Mouse (Mus musculus): ENCODE measurements at regions not wholly inside any gene's neighbourhood (a gene's known extent, or its start where the extent isn't known, plus 50 kb on each side); places are given as distances from the start of the nearest gene placed in this dataset.

DNA sequence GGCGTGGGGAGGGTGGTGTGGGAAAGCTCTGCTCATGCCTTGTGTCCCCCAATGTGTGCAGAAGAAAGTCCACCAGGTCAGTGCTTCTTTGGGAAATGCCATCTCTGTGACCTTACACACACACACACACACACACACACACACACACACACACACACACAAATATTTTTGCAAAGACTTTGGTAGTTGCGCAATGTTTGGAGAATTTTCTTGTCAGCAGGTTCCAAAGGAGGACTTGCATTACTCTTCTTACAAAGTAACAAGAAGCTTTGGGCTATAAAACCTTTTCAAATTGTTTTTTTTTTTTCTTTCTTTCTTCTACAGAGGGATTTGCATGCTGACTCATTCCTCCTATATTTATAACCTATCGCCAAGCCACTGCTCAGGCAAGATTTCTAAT is 59.1 kb upstream of the Npvf start:
- no peak for DNase-seq
- TF ChIP-seq POLR2A (IDR thresholded peaks at IDR 0.05; ENCODE audit: low read depth, low read length) (no peak), CTCF (conservative IDR thresholded peaks at IDR 0.05; ENCODE audit: insufficient read depth, insufficient read length, low read depth, low read length) (no peak)
- no peaks in the 10 kb centered on the region for H3K27me3 ChIP-seq (replicated peaks; ENCODE audit: control insufficient read depth, insufficient read depth, low read length)

DNA sequence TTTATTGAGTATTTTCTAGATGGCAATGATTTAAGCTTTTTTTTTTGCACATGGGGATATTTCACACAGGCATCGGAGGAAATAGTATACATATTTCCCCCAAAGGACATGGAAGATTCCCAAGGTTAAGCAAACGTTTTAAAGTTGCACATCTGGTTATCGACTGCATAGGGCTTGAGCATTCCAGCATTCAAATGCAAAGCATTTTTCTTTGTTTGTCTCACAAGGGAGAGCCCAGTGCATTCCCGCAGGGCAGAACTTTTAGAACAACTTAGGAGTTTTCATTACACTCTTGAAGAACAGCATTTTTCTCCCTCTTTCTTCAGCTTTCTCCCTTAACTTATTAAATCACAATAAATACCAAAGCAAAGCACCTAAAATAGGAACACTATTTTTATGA is 64.4 kb upstream of the Npvf start:
- 53% methylated on average over 4 of the region's 4 CpGs for WGBS

More for the DNA sequence above, 59.1 kb upstream of the Npvf start:
- H3K4me3 ChIP-seq (ENCODE audit: insufficient read depth, low read depth, low read length) = no peak overlapping the region
- no peaks in the 10 kb centered on the region for H3K4me1 ChIP-seq (ENCODE audit: control insufficient read depth, insufficient read depth, low read length)
- WGBS = 85% methylated on average over 3 of the region's 3 CpGs
- no peak overlapping the region for H3K27ac ChIP-seq (ENCODE audit: insufficient read depth, low read depth, low read length)
- no peaks in the 10 kb centered on the region for H3K36me3 ChIP-seq (ENCODE audit: control insufficient read depth, insufficient read depth, low read length)

DNA sequence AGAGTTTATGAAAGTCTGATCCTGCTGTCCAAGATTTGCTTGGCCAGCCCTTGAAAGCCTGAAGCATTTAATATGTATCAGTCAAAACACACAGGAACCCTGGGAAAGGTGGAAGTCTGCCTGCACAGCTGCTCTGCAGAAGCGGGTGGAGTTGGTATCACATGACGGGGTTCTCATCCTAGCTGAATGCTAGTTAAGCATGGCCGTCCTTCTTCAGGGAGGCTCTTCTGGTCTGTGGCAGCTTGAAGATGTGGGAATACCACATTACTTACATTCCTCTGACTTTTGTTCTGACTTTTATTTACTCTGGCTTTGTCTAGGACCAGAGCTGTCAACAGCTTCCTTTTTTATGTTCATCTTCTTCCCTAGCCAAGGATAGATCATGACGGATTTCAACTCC is 66.1 kb upstream of the Npvf start:
- TF ChIP-seq CTCF (conservative IDR thresholded peaks at IDR 0.05; ENCODE audit: insufficient read depth, insufficient read length, low read depth, low read length) = no peak
- Histone ChIP-seq H3K4me1 (ENCODE audit: control insufficient read depth, insufficient read depth, low read length) (no peaks in the 10 kb centered on the region), H3K4me3 (ENCODE audit: insufficient read depth, low read depth, low read length) (no peak overlapping the region), H3K36me3 (ENCODE audit: control insufficient read depth, insufficient read depth, low read length) (no peaks in the 10 kb centered on the region), H3K27ac (ENCODE audit: insufficient read depth, low read depth, low read length) (no peak overlapping the region), H3K27me3 (replicated peaks; ENCODE audit: control insufficient read depth, insufficient read depth, low read length) (no peaks in the 10 kb centered on the region)
- DNase-seq = no peak
- 52% methylated on average over 4 of the region's 4 CpGs for WGBS

More for the DNA sequence above, 64.4 kb upstream of the Npvf start:
- DNase-seq = no peak
- Histone ChIP-seq H3K4me3 (ENCODE audit: insufficient read depth, low read depth, low read length) (no peak overlapping the region), H3K4me1 (ENCODE audit: control insufficient read depth, insufficient read depth, low read length) (no peaks in the 10 kb centered on the region), H3K36me3 (ENCODE audit: control insufficient read depth, insufficient read depth, low read length) (no peaks in the 10 kb centered on the region), H3K27ac (ENCODE audit: insufficient read depth, low read depth, low read length) (no peak overlapping the region), H3K27me3 (replicated peaks; ENCODE audit: control insufficient read depth, insufficient read depth, low read length) (no peaks in the 10 kb centered on the region)
- TF ChIP-seq CTCF (conservative IDR thresholded peaks at IDR 0.05; ENCODE audit: insufficient read depth, insufficient read length, low read depth, low read length) (no peak), POLR2A (IDR thresholded peaks at IDR 0.05; ENCODE audit: low read depth, low read length) (no peak)

DNA sequence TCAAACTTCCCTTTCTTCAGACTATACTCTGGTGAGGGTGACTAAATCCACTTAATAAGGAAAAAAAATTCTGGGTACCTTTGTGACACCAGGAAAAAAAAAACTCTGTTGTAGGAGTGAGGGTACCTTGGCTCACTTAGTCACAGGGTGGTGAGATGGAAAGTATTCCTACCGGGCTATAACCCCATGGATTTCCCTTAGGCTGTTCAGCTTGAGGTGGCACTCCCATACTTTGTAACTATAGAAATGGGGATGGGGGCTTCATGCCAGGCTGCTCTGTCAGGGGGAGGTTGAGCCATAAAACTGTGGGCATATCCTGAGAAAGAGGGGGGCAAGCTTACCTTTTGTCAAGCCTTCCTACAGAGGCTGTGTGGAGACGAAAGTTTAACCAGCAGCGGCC is 71.4 kb upstream of the Npvf start:
- Histone ChIP-seq H3K4me1 (ENCODE audit: control insufficient read depth, insufficient read depth, low read length) (no peaks in the 10 kb centered on the region), H3K27ac (ENCODE audit: insufficient read depth, low read depth, low read length) (no peak overlapping the region), H3K27me3 (replicated peaks; ENCODE audit: control insufficient read depth, insufficient read depth, low read length) (no peaks in the 10 kb centered on the region), H3K4me3 (ENCODE audit: insufficient read depth, low read depth, low read length) (no peak overlapping the region), H3K36me3 (ENCODE audit: control insufficient read depth, insufficient read depth, low read length) (no peaks in the 10 kb centered on the region)
- no peak for DNase-seq
- WGBS = 80% methylated on average over 3 of the region's 3 CpGs
- TF ChIP-seq CTCF (conservative IDR thresholded peaks at IDR 0.05; ENCODE audit: insufficient read depth, insufficient read length, low read depth, low read length) (no peak), POLR2A (IDR thresholded peaks at IDR 0.05; ENCODE audit: low read depth, low read length) (no peak)

DNA sequence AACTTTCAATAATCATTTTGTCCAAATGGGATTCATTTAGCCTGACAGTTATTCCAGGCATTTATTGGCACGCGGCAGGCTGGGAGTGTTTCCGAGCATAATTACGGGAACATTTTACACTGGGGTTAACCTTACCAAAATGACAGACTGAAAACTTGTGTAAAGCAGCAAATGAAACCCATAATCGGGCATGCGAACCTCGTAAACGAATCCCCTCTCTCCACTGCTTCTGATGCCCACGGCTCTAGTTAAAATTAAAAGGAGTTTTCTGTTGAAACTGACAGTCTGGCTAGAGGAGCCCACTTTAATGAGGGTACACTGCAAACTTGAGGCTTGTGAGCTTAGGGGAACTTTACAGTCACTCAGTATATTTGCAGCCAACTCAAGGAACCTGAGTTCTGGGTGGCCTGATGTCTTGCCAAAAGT is 71.9 kb upstream of the Npvf start:
- WGBS = 49% methylated on average over 9 of the region's 9 CpGs
- H3K27ac ChIP-seq (ENCODE audit: insufficient read depth, low read depth, low read length) = no peak overlapping the region
- no peak for TF ChIP-seq CTCF (conservative IDR thresholded peaks at IDR 0.05; ENCODE audit: insufficient read depth, insufficient read length, low read depth, low read length)
- no peak for TF ChIP-seq POLR2A (IDR thresholded peaks at IDR 0.05; ENCODE audit: low read depth, low read length)
- H3K4me1 ChIP-seq (ENCODE audit: control insufficient read depth, insufficient read depth, low read length) = no peaks in the 10 kb centered on the region
- H3K4me3 ChIP-seq (ENCODE audit: insufficient read depth, low read depth, low read length) = no peak overlapping the region
- no peaks in the 10 kb centered on the region for H3K36me3 ChIP-seq (ENCODE audit: control insufficient read depth, insufficient read depth, low read length)
- H3K27me3 ChIP-seq (replicated peaks; ENCODE audit: control insufficient read depth, insufficient read depth, low read length) = no peaks in the 10 kb centered on the region
- peak; percentile 5 for DNase-seq

DNA sequence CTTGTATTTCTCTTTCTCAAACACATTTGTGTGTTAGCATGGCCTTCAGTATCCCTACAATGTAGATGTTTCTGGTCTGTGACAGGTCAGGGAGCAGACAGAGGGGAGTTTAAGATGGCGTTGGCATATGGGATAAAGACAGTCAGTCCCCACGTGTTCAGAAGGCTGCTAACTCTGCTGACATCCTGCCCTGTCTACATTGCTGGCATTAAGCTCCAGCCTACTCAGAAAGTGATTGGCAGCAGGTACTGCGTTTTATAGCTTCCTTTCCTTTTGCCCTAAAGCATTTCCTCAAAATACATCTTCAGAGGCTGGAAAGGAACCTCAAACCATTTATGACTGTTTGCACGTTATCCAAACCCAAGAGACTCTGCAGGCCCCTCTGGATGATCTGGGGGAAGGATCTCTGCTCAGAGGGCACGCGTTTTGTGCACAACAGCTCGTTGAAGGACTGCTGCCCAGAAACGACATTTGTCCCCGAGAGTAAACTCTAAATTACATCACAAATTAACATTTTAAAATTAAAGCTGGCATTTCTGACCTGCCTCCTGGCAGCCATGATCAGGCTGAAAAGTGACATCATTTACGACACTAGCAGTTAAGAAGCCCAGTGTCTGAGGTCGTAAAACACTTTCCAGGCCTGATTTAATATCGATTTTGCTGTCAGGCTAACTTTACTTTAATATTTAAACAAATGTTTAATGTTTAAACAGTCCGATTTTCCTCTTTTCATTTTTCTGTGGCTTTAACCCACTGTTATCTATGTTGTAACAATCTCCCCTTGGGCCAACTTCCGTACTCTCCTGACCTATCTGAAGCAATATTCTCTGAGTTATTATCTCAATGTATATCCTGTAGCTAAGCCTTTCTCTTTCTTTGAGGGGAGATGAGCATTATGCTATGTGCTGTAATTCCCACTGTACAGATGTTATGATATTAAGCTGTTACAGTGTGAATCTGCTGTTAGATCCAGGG is 76.8 kb upstream of the Npvf start:
- no peaks in the 10 kb centered on the region for H3K27me3 ChIP-seq (replicated peaks; ENCODE audit: control insufficient read depth, insufficient read depth, low read length)
- no peaks in the 10 kb centered on the region for H3K4me1 ChIP-seq (ENCODE audit: control insufficient read depth, insufficient read depth, low read length)
- TF ChIP-seq CTCF (conservative IDR thresholded peaks at IDR 0.05; ENCODE audit: insufficient read depth, insufficient read length, low read depth, low read length) = no peak
- no peak for TF ChIP-seq POLR2A (IDR thresholded peaks at IDR 0.05; ENCODE audit: low read depth, low read length)
- WGBS = 45% methylated on average over 14 of the region's 14 CpGs
- no peak overlapping the region for H3K4me3 ChIP-seq (ENCODE audit: insufficient read depth, low read depth, low read length)
- DNase-seq = no peak
- no peaks in the 10 kb centered on the region for H3K36me3 ChIP-seq (ENCODE audit: control insufficient read depth, insufficient read depth, low read length)
- H3K27ac ChIP-seq (ENCODE audit: insufficient read depth, low read depth, low read length) = no peak overlapping the region

DNA sequence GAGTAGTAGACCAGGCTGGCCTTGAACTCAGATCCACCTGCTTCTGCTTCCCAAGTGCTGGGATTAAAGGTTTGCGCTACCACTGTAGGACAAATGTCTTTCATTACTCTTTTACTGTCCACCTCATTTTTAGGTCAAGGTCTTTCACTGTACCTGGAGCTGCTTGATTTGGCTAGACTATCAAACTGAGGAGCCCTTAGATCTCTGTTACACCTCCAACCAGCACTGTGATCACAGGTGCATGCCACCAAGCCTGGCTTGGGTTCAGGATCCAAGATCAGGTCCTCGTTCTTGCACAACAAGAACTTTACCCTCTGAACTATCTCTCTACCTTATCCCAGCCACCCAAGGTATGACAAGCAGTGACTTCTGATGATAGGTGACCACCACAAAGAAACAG is 80.5 kb upstream of the Npvf start:
- WGBS = 92% methylated on average over 2 of the region's 2 CpGs
- H3K27ac ChIP-seq (ENCODE audit: insufficient read depth, low read depth, low read length) = no peak overlapping the region

More for the DNA sequence above, 80.5 kb upstream of the Npvf start:
- Histone ChIP-seq H3K4me1 (ENCODE audit: control insufficient read depth, insufficient read depth, low read length) (no peaks in the 10 kb centered on the region), H3K4me3 (ENCODE audit: insufficient read depth, low read depth, low read length) (no peak overlapping the region), H3K27me3 (replicated peaks; ENCODE audit: control insufficient read depth, insufficient read depth, low read length) (no peaks in the 10 kb centered on the region), H3K36me3 (ENCODE audit: control insufficient read depth, insufficient read depth, low read length) (no peaks in the 10 kb centered on the region)
- DNase-seq = no peak
- TF ChIP-seq POLR2A (IDR thresholded peaks at IDR 0.05; ENCODE audit: low read depth, low read length) (no peak), CTCF (conservative IDR thresholded peaks at IDR 0.05; ENCODE audit: insufficient read depth, insufficient read length, low read depth, low read length) (no peak)

Measured in kidney, adult 2 months (tissue).